Mouse (Mus musculus) bone marrow macrophage, adult 2 months (primary cell): ENCODE results near the gene Muc20.

ENCODE experiments used
- CTCF ChIP-seq: IDR thresholded peaks from 2 replicates; pipeline ENCODE4 v1.5.1; 2012; ENCODE audit warnings: low read depth, mild to moderate bottlenecking, low read length, moderate library complexity
- POLR2A ChIP-seq: IDR thresholded peaks from 2 replicates; pipeline ENCODE4 v1.6.1; 2012; ENCODE audit warnings: mild to moderate bottlenecking, low read depth, low read length, borderline replicate concordance

DNA sequence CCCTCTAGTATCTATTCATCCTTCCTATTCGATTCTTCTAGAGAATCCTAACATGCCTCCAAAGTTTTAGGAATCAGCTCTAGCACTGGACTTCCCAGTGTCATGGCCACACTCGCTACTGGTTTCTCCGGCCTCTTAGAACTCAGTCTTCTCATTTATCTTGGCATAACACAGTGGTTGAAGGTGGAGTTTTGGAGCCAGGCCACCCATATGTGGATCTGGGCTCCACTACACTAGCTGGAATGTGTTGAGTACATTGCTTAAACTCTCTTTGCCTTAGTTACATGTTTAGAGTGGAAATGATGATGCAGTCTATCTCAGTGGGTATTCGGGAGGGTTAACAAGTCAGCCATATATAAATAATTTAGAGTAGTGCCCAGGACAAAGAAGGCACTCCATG, 20.8 kb upstream of the Muc20 start:
- TF ChIP-seq CTCF (no peak), POLR2A (no peak)
